Mouse (Mus musculus) T-cell, adult 2 months (primary cell): Measurements from ENCODE around the gene Acer1.

Source experiments
- DNase-seq: peaks from one replicate; pipeline ENCODE4 v3.0.0; 2022; ENCODE audit warnings: low spot score

Acer1 gene

GRCm38 (mm10) chr17:56982013-56982412 is at the start of gene Acer1:
Gene Acer1, minus strand, starts transcription at chr17:56982126.
- no peak for DNase-seq

- peak; percentile 39 for DNase-seq
Measured at GRCm38 (mm10) chr17:57030931-57031660, 49.2 kb upstream of the Acer1 start, which contains the start of gene Khsrp. Gene Khsrp, minus strand, starts transcription at chr17:57031522.

GRCm38 (mm10) chr17:57029691-57030090 is 47.8 kb upstream of the Acer1 start:
- DNase-seq = no peak

- no peak for DNase-seq
Measured at GRCm38 (mm10) chr17:57027471-57027870, 45.5 kb upstream of the Acer1 start.

- no peak for DNase-seq
Measured at GRCm38 (mm10) chr17:57020960-57021359, 39.0 kb upstream of the Acer1 start.

GRCm38 (mm10) chr17:57019693-57020092 is 37.8 kb upstream of the Acer1 start:
- no peak for DNase-seq

GRCm38 (mm10) chr17:57012245-57012795 is 30.4 kb upstream of the Acer1 start:
- no peak for DNase-seq

- DNase-seq = peak; percentile 92
Measured at GRCm38 (mm10) chr17:57011236-57012141, 29.6 kb upstream of the Acer1 start, which contains the start of the genes Gtf2f1 and Gm17949. Gene Gtf2f1, minus strand, starts transcription at chr17:57011288. Gene Gm17949, plus strand, starts transcription at chr17:57011469.

- DNase-seq = no peak
Measured at GRCm38 (mm10) chr17:57010911-57011235, 28.9 kb upstream of the Acer1 start.

- DNase-seq = no peak
Measured at GRCm38 (mm10) chr17:57007137-57007905, 25.4 kb upstream of the Acer1 start.

GRCm38 (mm10) chr17:57003994-57004393 is 22.1 kb upstream of the Acer1 start:
- no peak for DNase-seq

- DNase-seq = no peak
Measured at GRCm38 (mm10) chr17:57001228-57001627, 19.3 kb upstream of the Acer1 start.

GRCm38 (mm10) chr17:56999968-57000609 is 18.2 kb upstream of the Acer1 start, which contains the start of gene Pspn:
Gene Pspn, minus strand, starts transcription at chr17:57000018.
- DNase-seq = no peak

GRCm38 (mm10) chr17:56999414-56999813 is 17.5 kb upstream of the Acer1 start:
- DNase-seq = no peak

- DNase-seq = peak; percentile 98
Measured at GRCm38 (mm10) chr17:56997029-56997667, 15.2 kb upstream of the Acer1 start, which contains the start of gene Alkbh7. Gene Alkbh7, plus strand, starts transcription at chr17:56997339.

GRCm38 (mm10) chr17:56996506-56996905 is 14.6 kb upstream of the Acer1 start:
- DNase-seq = no peak

- DNase-seq = no peak
Measured at GRCm38 (mm10) chr17:56995046-56995445, 13.1 kb upstream of the Acer1 start.

GRCm38 (mm10) chr17:56990966-56991365 is 9.0 kb upstream of the Acer1 start:
- DNase-seq = no peak

GRCm38 (mm10) chr17:56990115-56990746 is 8.3 kb upstream of the Acer1 start, which contains the start of gene Clpp:
Gene Clpp, plus strand, starts transcription at chr17:56990305.
- DNase-seq = peak; percentile 98

- DNase-seq = no peak
Measured at GRCm38 (mm10) chr17:56989467-56990114, 7.7 kb upstream of the Acer1 start.
